13 mouse cellular contexts compared by ENCODE assay signal in the genomic region with DNA sequence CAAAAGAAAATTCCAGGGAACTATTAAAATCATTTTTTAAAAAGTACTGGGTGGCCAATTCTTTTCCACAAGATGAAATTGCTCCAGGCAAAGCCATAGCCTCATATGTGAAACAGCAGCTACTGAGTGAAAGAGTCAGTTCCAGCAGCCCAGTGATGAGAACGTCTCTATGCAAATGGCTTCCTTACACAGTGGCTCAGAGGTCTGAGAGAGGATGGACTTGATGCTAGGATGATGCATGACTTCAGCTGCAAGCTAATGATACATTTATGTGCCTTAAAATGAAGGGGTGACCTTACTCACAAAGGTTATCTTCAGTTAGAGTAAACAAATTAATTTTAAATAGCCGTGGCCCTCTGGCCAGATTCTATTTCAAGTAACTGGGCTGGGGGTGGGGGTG.
"Had no signal": no experiment of that assay in that cellular context is flagged by ENCODE, and none has a peak within 500 bp of the region (broad histone marks: within the 10 kb centered on the region; RNA-seq: fewer than 3 reads in every experiment).

No protein-coding gene starts in this region.

- H3K36me3 ChIP-seq: limb, embryonic 15.5 days had no signal

- H3K4me2 ChIP-seq: limb, embryonic 15.5 days; midbrain, embryonic 11.5 days had no signal

- H3K27me3 ChIP-seq: limb, embryonic 15.5 days; megakaryocyte, embryonic 14.5 days had no signal

- H3K27ac ChIP-seq: limb, embryonic 15.5 days; liver, embryonic 14.5 days; macrophage; stomach, postnatal 0 days had no signal

- ATAC-seq: inflammation-experienced regulatory T-cells, adult 6 months; intestine, postnatal 0 days had no signal

- H3K9ac ChIP-seq: limb, embryonic 15.5 days; liver, embryonic 14.5 days had no signal

- DNase-seq: kidney, adult 8-10 months; kidney, postnatal 25 days; lung, adult 2 months; lung, postnatal 10 days; thymus, postnatal 14 days had no signal

- H3K9me3 ChIP-seq: limb, embryonic 15.5 days; megakaryocyte, embryonic 14.5 days had no signal

- H3K4me3 ChIP-seq: limb, embryonic 15.5 days; megakaryocyte, embryonic 14.5 days had no signal

- H3K4me1 ChIP-seq: limb, embryonic 15.5 days; megakaryocyte, embryonic 14.5 days had no signal
